15 mouse cellular contexts compared by ENCODE assay signal in the genomic region with DNA sequence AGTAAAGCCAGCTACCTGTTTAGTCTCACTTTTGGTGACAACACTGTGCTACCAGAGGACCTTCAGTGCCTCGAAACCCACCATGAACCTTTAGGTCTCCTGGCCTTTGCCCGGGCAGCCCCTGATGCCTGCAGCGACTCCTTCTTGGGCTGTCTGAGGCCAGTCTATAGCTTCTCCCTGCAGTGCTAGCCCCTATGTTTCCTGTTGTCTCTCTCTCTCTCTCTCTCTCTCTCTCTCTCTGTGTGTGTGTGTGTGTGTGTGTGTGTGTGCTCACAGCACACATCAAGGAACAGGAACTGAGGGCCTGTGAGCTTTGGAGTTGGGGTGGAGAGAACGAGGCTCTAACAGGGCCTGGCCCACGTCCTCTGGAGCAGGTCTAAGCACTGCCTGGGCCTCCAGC. TPM values are rescaled to one million over a fixed set of nuclear protein-coding genes. Genes with fewer than 3 reads are reported as not detected.
DNase-seq lines count a peak whose midpoint lies in the region; ATAC-seq and TF ChIP-seq lines count a peak whose summit lies in the region.
"Had no signal": no experiment of that assay in that cellular context is flagged by ENCODE, and none has a peak within 500 bp of the region (broad histone marks: within the 10 kb centered on the region; RNA-seq: fewer than 3 reads in every experiment).

No protein-coding gene starts in this region.

- no peak for TF ChIP-seq POLR2A in ES-Bruce4 (IDR thresholded peaks at IDR 0.05; ENCODE audit: insufficient read depth, low read length)

- H3K9me3 ChIP-seq in forebrain, embryonic 15.5 days: no peaks in the 10 kb centered on the region
- H3K9me3 ChIP-seq in forebrain, embryonic 11.5 days (ENCODE audit: control insufficient read depth, low read length): no peaks in the 10 kb centered on the region
- H3K9me3 ChIP-seq in midbrain, embryonic 10.5 days (replicated peaks): no peaks in the 10 kb centered on the region
- no peaks in the 10 kb centered on the region for H3K9me3 ChIP-seq in midbrain, embryonic 13.5 days
- no peaks in the 10 kb centered on the region for H3K9me3 ChIP-seq in ES-Bruce4 (replicated peaks; ENCODE audit: control insufficient read depth, insufficient read depth, low read length, poor library complexity, severe bottlenecking)
- H3K9me3 ChIP-seq: embryonic facial prominence, embryonic 15.5 days; heart, embryonic 12.5 days; hindbrain, embryonic 13.5 days had no signal

- H3K4me3 ChIP-seq in forebrain, embryonic 15.5 days: no peak overlapping the region
- H3K4me3 ChIP-seq in forebrain, embryonic 11.5 days (ENCODE audit: low read depth, low read length): no peak overlapping the region
- no peak overlapping the region for H3K4me3 ChIP-seq in midbrain, embryonic 10.5 days
- no peak overlapping the region for H3K4me3 ChIP-seq in midbrain, embryonic 13.5 days (replicated peaks)
- H3K4me3 ChIP-seq in ES-Bruce4 (ENCODE audit: low read depth, low read length): no peak overlapping the region
- H3K4me3 ChIP-seq: embryonic facial prominence, embryonic 15.5 days; heart, adult 2 months; heart, embryonic 12.5 days; hindbrain, embryonic 13.5 days had no signal

- 80% methylated on average over 5 of the region's 5 CpGs for WGBS in forebrain, embryonic 15.5 days
- WGBS in forebrain, embryonic 11.5 days: 76% methylated on average over 5 of the region's 5 CpGs
- WGBS in midbrain, embryonic 10.5 days: 82% methylated on average over 5 of the region's 5 CpGs
- 73% methylated on average over 5 of the region's 5 CpGs for WGBS in midbrain, embryonic 13.5 days

- no peak for DNase-seq in forebrain, embryonic 11.5 days (ENCODE audit: low spot score)
- no peak for DNase-seq in midbrain, embryonic 10.5 days (ENCODE audit: low spot score)
- DNase-seq in naive thymus-derived CD4-positive, alpha-beta T cell, adult 2 months (ENCODE audit: low read depth): peak; percentile 62
- no peak for DNase-seq in lung, postnatal 10 days

- peak; percentile 15; the same call in 1 of the 2 replicates for ATAC-seq in forebrain, embryonic 15.5 days (replicated peaks)
- ATAC-seq in forebrain, embryonic 11.5 days (replicated peaks; ENCODE audit: low FRiP score): no peak
- no peak for ATAC-seq in midbrain, embryonic 13.5 days
- ATAC-seq: intestine, embryonic 16.5 days had no signal

- no peak for TF ChIP-seq EP300 in ES-Bruce4 (IDR thresholded peaks at IDR 0.05; ENCODE audit: insufficient read depth, low read depth, low read length)

- no peak overlapping the region for H3K4me2 ChIP-seq in forebrain, embryonic 15.5 days (replicated peaks)
- H3K4me2 ChIP-seq in forebrain, embryonic 11.5 days (ENCODE audit: low read depth, low read length, severe bottlenecking): no peak overlapping the region
- H3K4me2 ChIP-seq in midbrain, embryonic 13.5 days (replicated peaks): no peak overlapping the region
- H3K4me2 ChIP-seq: embryonic facial prominence, embryonic 15.5 days; heart, embryonic 12.5 days; hindbrain, embryonic 13.5 days had no signal

- TF ChIP-seq CTCF in ES-Bruce4 (IDR thresholded peaks at IDR 0.05; ENCODE audit: low read depth, low read length): no peak

- H3K36me3 ChIP-seq in forebrain, embryonic 15.5 days: no peaks in the 10 kb centered on the region
- no peaks in the 10 kb centered on the region for H3K36me3 ChIP-seq in forebrain, embryonic 11.5 days (ENCODE audit: control insufficient read depth, insufficient read depth, low read length)
- H3K36me3 ChIP-seq in midbrain, embryonic 10.5 days: peaks cover 19% of the 10 kb centered on the region
- H3K36me3 ChIP-seq in midbrain, embryonic 13.5 days: no peaks in the 10 kb centered on the region
- H3K36me3 ChIP-seq in ES-Bruce4 (ENCODE audit: control insufficient read depth, insufficient read depth, low read length, poor library complexity, severe bottlenecking): peaks cover 14% of the 10 kb centered on the region

- H3K4me1 ChIP-seq in forebrain, embryonic 15.5 days: no peaks in the 10 kb centered on the region
- H3K4me1 ChIP-seq in forebrain, embryonic 11.5 days (replicated peaks; ENCODE audit: control insufficient read depth, insufficient read depth, low read length): no peaks in the 10 kb centered on the region
- H3K4me1 ChIP-seq in midbrain, embryonic 10.5 days: peaks cover 12% of the 10 kb centered on the region
- no peaks in the 10 kb centered on the region for H3K4me1 ChIP-seq in midbrain, embryonic 13.5 days (replicated peaks)
- no peaks in the 10 kb centered on the region for H3K4me1 ChIP-seq in ES-Bruce4 (ENCODE audit: control insufficient read depth, insufficient read depth, low read length)
- H3K4me1 ChIP-seq: embryonic facial prominence, embryonic 15.5 days; heart, embryonic 12.5 days; hindbrain, embryonic 13.5 days had no signal

- no peak overlapping the region for H3K9ac ChIP-seq in forebrain, embryonic 15.5 days (replicated peaks)
- no peak overlapping the region for H3K9ac ChIP-seq in forebrain, embryonic 11.5 days (ENCODE audit: low read length)
- no peak overlapping the region for H3K9ac ChIP-seq in midbrain, embryonic 13.5 days (replicated peaks)
- H3K9ac ChIP-seq in ES-Bruce4 (ENCODE audit: low read depth, poor library complexity, severe bottlenecking): peak overlapping the region; percentile 29
- H3K9ac ChIP-seq: embryonic facial prominence, embryonic 15.5 days; forebrain, postnatal 0 days; heart, embryonic 12.5 days; hindbrain, embryonic 13.5 days had no signal

- no peaks in the 10 kb centered on the region for H3K27me3 ChIP-seq in forebrain, embryonic 15.5 days
- H3K27me3 ChIP-seq in forebrain, embryonic 11.5 days (ENCODE audit: control insufficient read depth, insufficient read depth, low read length): no peaks in the 10 kb centered on the region
- H3K27me3 ChIP-seq in midbrain, embryonic 10.5 days (ENCODE audit: low read depth, poor library complexity, severe bottlenecking): no peaks in the 10 kb centered on the region
- no peaks in the 10 kb centered on the region for H3K27me3 ChIP-seq in midbrain, embryonic 13.5 days
- H3K27me3 ChIP-seq in ES-Bruce4 (ENCODE audit: control insufficient read depth, insufficient read depth, low read length, poor library complexity, severe bottlenecking): no peaks in the 10 kb centered on the region
- H3K27me3 ChIP-seq: embryonic facial prominence, embryonic 15.5 days; heart, embryonic 12.5 days; hindbrain, embryonic 13.5 days had no signal

- no peak overlapping the region for H3K27ac ChIP-seq in forebrain, embryonic 15.5 days (replicated peaks)
- H3K27ac ChIP-seq in forebrain, embryonic 11.5 days (ENCODE audit: low read depth, low read length): no peak overlapping the region
- peak overlapping the region; percentile 39; the same call in 1 of the 2 replicates for H3K27ac ChIP-seq in midbrain, embryonic 10.5 days (replicated peaks)
- no peak overlapping the region for H3K27ac ChIP-seq in midbrain, embryonic 13.5 days
- H3K27ac ChIP-seq in ES-Bruce4 (ENCODE audit: insufficient read depth, low read length): peak overlapping the region; percentile 85
- H3K27ac ChIP-seq: embryonic facial prominence, embryonic 15.5 days; heart, adult 2 months; hindbrain, embryonic 13.5 days had no signal

RNA-seq across cellular contexts. Expression of gene Prf1, which starts 39.0 kb away (rescaled TPM):
- polyA plus RNA-seq in forebrain, embryonic 15.5 days (2015; fragmentation: Nextera tagmentation; extraction: Ambion mirVana): not detected in 2 replicates
- polyA plus RNA-seq in forebrain, embryonic 11.5 days (2014; fragmentation: Nextera tagmentation; extraction: Ambion mirVana): not detected in 2 replicates
- polyA plus RNA-seq in midbrain, embryonic 10.5 days (2016; fragmentation: Nextera tagmentation; extraction: Ambion mirVana): not detected in 2 replicates
- polyA plus RNA-seq in midbrain, embryonic 13.5 days (2015; fragmentation: Nextera tagmentation; extraction: Ambion mirVana): not detected in 2 replicates
- polyA plus RNA-seq in ES-Bruce4 (2011; ENCODE audit: insufficient read depth, insufficient read length, low read depth, missing spikeins): not detected in 2 replicates
- polyA plus RNA-seq: brain, embryonic 14.5 days; embryonic facial prominence, embryonic 11.5 days; embryonic facial prominence, embryonic 15.5 days; forebrain, postnatal 0 days; heart, embryonic 12.5 days had no signal

RNA-seq across cellular contexts. Expression of gene Pald1, which starts 46.7 kb away (rescaled TPM):
- 16.5 and 17.0 TPM in 2 replicates for polyA plus RNA-seq in forebrain, embryonic 15.5 days (2015; fragmentation: Nextera tagmentation; extraction: Ambion mirVana)
- 21.3 and 22.9 TPM in 2 replicates for polyA plus RNA-seq in forebrain, embryonic 11.5 days (2014; fragmentation: Nextera tagmentation; extraction: Ambion mirVana)
- polyA plus RNA-seq in midbrain, embryonic 10.5 days (2016; fragmentation: Nextera tagmentation; extraction: Ambion mirVana): 35.8 and 36.1 TPM in 2 replicates
- polyA plus RNA-seq in midbrain, embryonic 13.5 days (2015; fragmentation: Nextera tagmentation; extraction: Ambion mirVana): 17.5 and 21.1 TPM in 2 replicates
- polyA plus RNA-seq in ES-Bruce4 (2011; ENCODE audit: insufficient read depth, insufficient read length, low read depth, missing spikeins): 35.8 and 36.0 TPM in 2 replicates

Comparison
In these comparisons a context has a peak if more than half of its experiments do, and no peak if none do; other contexts are left out.
1. H3K27ac ChIP-seq: peak in midbrain, embryonic 10.5 days (single experiment) and ES-Bruce4 (single experiment); none in forebrain, embryonic 15.5 days (single experiment), forebrain, embryonic 11.5 days (single experiment) and midbrain, embryonic 13.5 days (single experiment).